Mouse (Mus musculus): ENCODE measurements around the gene Rgs9. TPM values are rescaled to one million over a fixed set of nuclear protein-coding genes. Genes with fewer than 3 reads are reported as not detected.

Gene Rgs9
- total RNA-seq, 1 experiment from 2014 or later, result 4.9 TPM

GRCm38 (mm10) chr11:109175376-109175969 lies 122.5 kb downstream of the Rgs9 start:
- DNase-seq, result no peak

Other genes starting within 250 kb of the Rgs9 start
- gene E030025P04Rik, start 153.8 kb downstream of the Rgs9 start, total RNA-seq (2021), result not detected in 2 replicates
- gene Gna13, start 64.7 kb upstream of the Rgs9 start, total RNA-seq (2021), result 52.6 and 68.3 TPM in 2 replicates
- gene 9930022D16Rik, start 115.8 kb upstream of the Rgs9 start, total RNA-seq (2021), result not detected in 2 replicates
- 41.9 and 53.9 TPM in 2 replicates for gene Amz2, start 127.8 kb upstream of the Rgs9 start, total RNA-seq (2021)
- 4.1 and 5.9 TPM in 2 replicates for gene Arsg, start 175.2 kb upstream of the Rgs9 start, total RNA-seq (2021)
- gene Slc16a6, start 175.5 kb upstream of the Rgs9 start, total RNA-seq (2021), result 0.46 and 0.67 TPM in 2 replicates

Data from adrenal gland, postnatal 25 days (tissue).